Mouse (Mus musculus) kidney, adult 2 months (tissue): ENCODE measurements at regions not wholly inside any gene's neighbourhood (a gene's known extent, or its start where the extent isn't known, plus 50 kb on each side); places are given as distances from the start of the nearest gene placed in this dataset.

Source experiments
- DNase-seq: peaks from one replicate; pipeline ENCODE4 v3.0.0; 2021
- H3K27ac ChIP-seq: fragments of 200-500 bp; 2 replicates; pipeline ENCODE4 v1.5.1; 2012; ENCODE audit warnings: low read depth, low read length, control low read depth, inconsistent platforms; ENCODE audit not compliant: insufficient read depth
- H3K27me3 ChIP-seq: fragments of 200-500 bp; replicated peaks from 2 replicates; pipeline ENCODE4 v1.6.1; 2012; ENCODE audit warnings: mild to moderate bottlenecking, moderate library complexity, low read length, inconsistent platforms; ENCODE audit not compliant: control insufficient read depth, insufficient read depth
- H3K36me3 ChIP-seq: fragments of 200-500 bp; 2 replicates; pipeline ENCODE4 v1.6.1; 2012; ENCODE audit warnings: mild to moderate bottlenecking, moderate library complexity, low read length, inconsistent platforms; ENCODE audit not compliant: control insufficient read depth, insufficient read depth
- H3K4me1 ChIP-seq: fragments of 200-500 bp; 2 replicates; pipeline ENCODE4 v1.6.1; 2011; ENCODE audit warnings: low read length; ENCODE audit not compliant: control insufficient read depth, insufficient read depth
- H3K4me3 ChIP-seq: fragments of 200-500 bp; 2 replicates; pipeline ENCODE4 v1.5.1; 2011; ENCODE audit warnings: mild to moderate bottlenecking, low read depth, low read length, control low read depth; ENCODE audit not compliant: insufficient read depth
- CTCF ChIP-seq: fragments of 200-500 bp; conservative IDR thresholded peaks from 2 replicates; pipeline ENCODE4 v1.5.1; 2011; ENCODE audit warnings: low read depth, mild to moderate bottlenecking, control low read depth, low read length, moderate library complexity, mixed read lengths; ENCODE audit not compliant: insufficient read depth, insufficient read length
- POLR2A ChIP-seq: fragments of 200-500 bp; IDR thresholded peaks from one replicate; pipeline ENCODE4 v1.6.1; 2011; ENCODE audit warnings: low read depth, low read length, control low read depth
- WGBS: fragments of 180-500 bp; shearing (Covaris S2); methylation state at CpG from one replicate; pipeline ENCODE4 v1.1.7; 2018; 5-methylcytosine and 5-hydroxymethylcytosine counted together

DNA sequence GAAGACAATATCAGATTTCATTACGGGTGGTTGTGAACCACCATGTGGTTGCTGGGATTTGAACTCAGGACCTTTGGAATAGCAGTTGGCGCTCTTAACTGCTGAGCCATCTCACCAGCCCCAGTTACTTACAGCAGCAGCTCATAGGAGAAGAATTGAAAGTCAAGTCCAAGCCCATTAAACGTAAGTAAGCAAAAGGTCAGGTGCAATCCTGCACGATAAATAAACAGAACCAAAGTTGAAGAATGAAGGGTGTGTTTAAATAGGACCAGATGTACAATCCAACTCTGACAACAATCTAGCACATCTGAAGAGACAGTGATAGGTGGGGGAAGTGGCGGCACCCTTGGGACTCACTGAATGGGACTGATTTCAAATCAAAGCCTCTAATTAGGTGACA, 239.8 kb upstream of the Zpld1 start:
- TF ChIP-seq POLR2A (no peak), CTCF (no peak)
- H3K27me3 ChIP-seq = no peaks in the 10 kb centered on the region

GRCm38 (mm10) chr16:55532686-55533085, 234.9 kb upstream of the Zpld1 start:
- H3K27ac ChIP-seq = peak overlapping the region; percentile 69
- WGBS = 47% methylated on average over 3 of the region's 3 CpGs

More for the DNA sequence above, 239.8 kb upstream of the Zpld1 start:
- no peak for DNase-seq
- 79% methylated on average over 5 of the region's 5 CpGs for WGBS
- H3K27ac ChIP-seq = no peak overlapping the region
- no peak overlapping the region for H3K4me3 ChIP-seq
- H3K36me3 ChIP-seq = no peaks in the 10 kb centered on the region
- H3K4me1 ChIP-seq = no peaks in the 10 kb centered on the region; the same call in 1 of the 2 replicates

DNA sequence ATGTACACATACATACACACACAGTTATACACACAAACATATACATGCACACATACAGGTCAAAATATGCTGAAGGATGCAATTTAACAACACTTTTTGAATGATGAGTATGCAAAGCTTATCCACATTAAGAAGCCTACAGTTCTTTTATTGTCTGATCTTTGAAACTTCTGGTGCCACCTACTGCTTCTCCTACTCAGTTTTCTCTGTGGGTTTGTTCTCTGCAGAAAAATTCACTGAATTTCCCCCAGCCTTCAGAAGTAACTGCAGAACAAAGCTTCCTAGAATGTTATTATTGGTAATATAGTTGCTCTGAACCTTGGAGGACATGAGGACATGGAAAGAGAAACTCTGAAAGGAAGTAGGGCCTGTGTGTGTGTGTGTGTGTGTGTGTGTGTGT, 233.1 kb upstream of the Zpld1 start:
- TF ChIP-seq CTCF (no peak), POLR2A (no peak)
- DNase-seq = no peak
- peaks cover 6% of the 10 kb centered on the region; the same call in 1 of the 2 replicates for H3K4me1 ChIP-seq
- H3K4me3 ChIP-seq = no peak overlapping the region
- H3K27ac ChIP-seq = no peak overlapping the region
- no peaks in the 10 kb centered on the region for H3K36me3 ChIP-seq
- no peaks in the 10 kb centered on the region for H3K27me3 ChIP-seq

More at GRCm38 (mm10) chr16:55532686-55533085, 234.9 kb upstream of the Zpld1 start:
- peak; percentile 84 for DNase-seq
- no peak for TF ChIP-seq CTCF
- no peak for TF ChIP-seq POLR2A
- no peaks in the 10 kb centered on the region for H3K27me3 ChIP-seq
- peaks cover 6% of the 10 kb centered on the region; the same call in 1 of the 2 replicates for H3K4me1 ChIP-seq
- no peaks in the 10 kb centered on the region for H3K36me3 ChIP-seq
- H3K4me3 ChIP-seq = no peak overlapping the region

DNA sequence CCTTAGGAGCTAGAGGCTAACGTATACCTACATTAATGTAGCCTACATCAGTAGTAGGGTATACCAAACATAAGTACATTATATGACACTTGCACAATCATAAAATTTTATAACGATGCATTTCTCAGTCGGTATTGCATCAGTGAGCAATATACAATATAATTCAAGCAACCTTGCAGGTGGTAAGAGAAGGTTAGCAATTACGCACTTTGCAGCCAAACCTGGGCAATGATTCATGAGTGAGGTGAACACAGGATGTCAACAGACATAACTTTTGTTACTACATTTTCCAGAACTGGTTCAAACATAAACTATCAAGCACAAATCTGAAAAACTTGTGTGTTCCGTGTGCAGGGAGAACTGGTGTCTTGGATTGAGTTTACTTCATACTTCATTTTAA, 229.9 kb upstream of the Zpld1 start:
- H3K4me1 ChIP-seq = peaks cover 6% of the 10 kb centered on the region; the same call in 1 of the 2 replicates
- H3K36me3 ChIP-seq = no peaks in the 10 kb centered on the region
- DNase-seq = peak; percentile 68
- no peak overlapping the region for H3K4me3 ChIP-seq
- H3K27me3 ChIP-seq = no peaks in the 10 kb centered on the region
- 60% methylated on average over 5 of the region's 5 CpGs for WGBS
- H3K27ac ChIP-seq = no peak overlapping the region
- TF ChIP-seq POLR2A = no peak
- TF ChIP-seq CTCF = no peak

DNA sequence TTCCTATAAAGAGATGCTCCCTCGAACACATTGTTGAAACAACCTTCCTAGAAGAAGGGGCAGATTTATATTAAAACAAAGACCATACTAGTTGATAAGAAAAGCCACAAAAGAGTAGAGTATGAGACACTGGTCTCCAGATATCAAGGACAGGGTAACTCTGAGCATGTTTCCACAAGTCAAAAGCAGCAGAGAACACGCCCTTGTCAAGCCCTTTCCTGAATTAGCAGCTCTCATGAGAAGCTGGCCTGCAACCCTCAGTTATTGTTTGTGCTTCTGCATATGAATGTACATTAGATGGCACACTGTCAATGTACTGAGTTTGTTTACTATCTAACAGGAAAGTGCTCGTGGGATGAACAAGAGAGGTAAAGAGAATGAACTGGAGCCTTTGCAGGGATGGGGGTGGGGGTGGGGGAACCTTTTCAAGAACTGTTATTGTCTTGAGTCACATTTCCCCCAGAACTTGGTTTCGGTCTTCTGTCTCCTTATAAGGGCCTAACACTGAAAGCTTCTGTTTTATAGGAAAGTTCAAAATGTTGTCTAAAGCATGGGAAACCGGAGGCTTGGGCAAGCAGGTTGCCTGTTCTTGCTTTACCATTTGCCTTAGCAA, 228.6 kb upstream of the Zpld1 start:
- Histone ChIP-seq H3K4me1 (peaks cover 9% of the 10 kb centered on the region; the same call in 1 of the 2 replicates), H3K36me3 (no peaks in the 10 kb centered on the region), H3K27ac (no peak overlapping the region), H3K4me3 (no peak overlapping the region), H3K27me3 (no peaks in the 10 kb centered on the region)
- WGBS = 80% methylated on average over 5 of the region's 5 CpGs
- DNase-seq = no peak
- TF ChIP-seq CTCF (no peak), POLR2A (no peak)

GRCm38 (mm10) chr16:55523264-55523663, 225.5 kb upstream of the Zpld1 start:
- Histone ChIP-seq H3K36me3 (no peaks in the 10 kb centered on the region), H3K4me1 (peaks cover 17% of the 10 kb centered on the region; the same call in 1 of the 2 replicates), H3K27me3 (no peaks in the 10 kb centered on the region), H3K27ac (peak overlapping the region; percentile 95), H3K4me3 (0 out of 2 replicates have a peak overlapping the region, but pooled peaks have one; percentile 19)
- TF ChIP-seq CTCF (no peak), POLR2A (no peak)
- WGBS = 56% methylated on average over 1 of the region's 1 CpGs
- DNase-seq = peak; percentile 48

- H3K27ac ChIP-seq = no peak overlapping the region
- H3K4me3 ChIP-seq = no peak overlapping the region
- DNase-seq = no peak
- peaks cover 15% of the 10 kb centered on the region; the same call in 1 of the 2 replicates for H3K4me1 ChIP-seq
- TF ChIP-seq CTCF (no peak), POLR2A (no peak)
- 66% methylated on average over 1 of the region's 1 CpGs for WGBS
- no peaks in the 10 kb centered on the region for H3K36me3 ChIP-seq
- no peaks in the 10 kb centered on the region for H3K27me3 ChIP-seq
These were observed 224.5 kb upstream of the Zpld1 start for GRCm38 (mm10) chr16:55522283-55522682.
